Mouse (Mus musculus): ENCODE measurements around the gene Trim29. TPM values are rescaled to one million over a fixed set of nuclear protein-coding genes. Genes with fewer than 3 reads are reported as not detected.

Gene Trim29
- total RNA-seq, 2 experiments from 2014 or later = not detected

DNA sequence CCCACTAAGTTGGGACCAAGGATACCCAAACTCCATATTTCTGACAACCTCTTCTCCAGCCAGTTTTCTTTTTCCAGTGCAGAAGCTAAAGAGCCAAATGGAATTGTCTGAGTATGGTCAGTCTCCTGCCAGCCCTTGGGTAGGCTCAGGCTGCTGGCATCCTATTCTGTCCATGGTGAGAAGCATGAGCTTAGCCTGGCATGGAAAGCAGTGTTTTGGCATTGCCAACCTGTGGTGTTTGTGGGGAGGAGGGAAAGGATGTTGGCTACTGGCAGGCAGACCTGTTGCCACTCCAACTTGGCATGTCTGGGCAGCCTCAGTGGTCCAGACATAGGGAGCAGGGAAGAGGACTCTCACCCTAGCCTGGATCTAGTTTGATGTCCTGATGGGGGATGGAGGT is 46.4 kb downstream of the Trim29 start:
- ATAC-seq (replicated peaks; ENCODE audit: poor library complexity, severe bottlenecking) = no peak

DNA sequence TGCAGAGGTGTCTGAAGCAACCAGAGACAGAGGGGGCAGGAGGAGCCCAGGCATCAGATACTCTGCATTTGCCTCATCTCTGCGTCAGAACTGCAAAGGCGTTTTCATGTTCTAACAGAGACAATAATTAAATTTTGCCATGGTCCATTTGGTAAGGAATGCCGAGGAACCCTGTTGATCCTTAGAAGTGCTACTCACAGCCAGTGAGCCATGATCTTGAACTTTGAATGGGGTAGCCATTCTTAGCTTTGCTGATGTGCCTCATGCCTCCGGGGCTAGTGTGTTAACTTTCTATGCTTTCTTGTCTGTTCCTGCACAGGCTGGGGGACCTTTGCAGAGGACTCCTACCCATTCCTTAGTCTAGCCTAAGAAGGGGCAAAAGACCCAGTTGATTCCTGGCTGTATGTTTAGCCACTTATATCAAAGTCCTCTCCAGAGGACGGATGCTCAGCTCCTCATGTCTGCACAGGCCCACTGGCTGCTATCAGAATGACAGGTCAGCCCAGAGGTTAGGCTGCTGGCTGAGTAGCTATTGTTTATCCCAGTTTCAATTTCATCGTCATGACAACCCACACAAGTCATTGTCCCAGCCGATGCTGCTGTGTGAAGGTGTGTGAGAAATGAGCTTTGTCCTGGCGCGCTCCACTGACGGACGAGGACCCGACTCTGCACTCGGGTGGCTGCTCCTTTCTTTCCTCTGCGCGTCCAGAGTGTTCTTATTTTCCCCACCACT is 48.1 kb downstream of the Trim29 start:
- no peak for ATAC-seq (replicated peaks; ENCODE audit: poor library complexity, severe bottlenecking)

DNA sequence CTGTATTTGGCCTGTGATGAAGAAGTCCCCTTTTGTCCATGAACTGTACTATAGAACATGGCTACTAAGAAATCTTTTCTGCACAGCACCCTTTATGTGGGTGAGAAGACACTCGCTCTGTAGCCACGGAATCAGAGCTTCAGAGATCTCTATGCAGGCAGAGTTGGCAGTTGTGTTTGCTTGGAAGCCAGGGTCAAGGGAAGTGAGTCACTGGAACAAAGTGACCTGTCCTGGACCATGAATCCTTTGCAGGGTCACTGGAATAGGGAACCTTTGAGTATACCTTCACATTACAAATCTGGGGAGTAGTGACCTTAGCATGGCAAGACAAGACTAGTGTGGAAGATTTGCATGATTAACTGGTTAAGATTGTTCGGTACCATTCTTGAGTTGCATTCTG is 58.1 kb downstream of the Trim29 start:
- no peak for ATAC-seq (replicated peaks; ENCODE audit: poor library complexity, severe bottlenecking)

DNA sequence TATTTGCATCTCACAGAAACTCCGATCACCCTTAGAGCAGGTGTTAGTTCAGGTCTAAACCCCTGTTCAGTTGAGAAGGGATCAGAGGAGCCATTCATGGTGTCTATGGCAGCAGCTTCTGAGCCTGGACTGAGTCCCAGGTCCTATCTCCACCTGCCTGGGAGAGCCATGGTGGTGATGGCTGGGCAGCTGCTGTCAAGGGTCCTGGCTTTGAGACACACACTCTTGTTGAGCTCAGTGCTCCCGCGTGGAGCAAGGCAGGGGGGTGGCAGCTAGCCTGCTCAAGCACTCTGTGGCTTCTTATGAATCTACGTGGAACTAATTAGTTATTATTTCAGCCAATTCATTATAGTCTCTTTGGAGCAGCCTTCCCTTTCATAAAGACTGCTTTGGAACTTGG is 73.2 kb downstream of the Trim29 start:
- ATAC-seq (replicated peaks; ENCODE audit: poor library complexity, severe bottlenecking) = no peak

DNA sequence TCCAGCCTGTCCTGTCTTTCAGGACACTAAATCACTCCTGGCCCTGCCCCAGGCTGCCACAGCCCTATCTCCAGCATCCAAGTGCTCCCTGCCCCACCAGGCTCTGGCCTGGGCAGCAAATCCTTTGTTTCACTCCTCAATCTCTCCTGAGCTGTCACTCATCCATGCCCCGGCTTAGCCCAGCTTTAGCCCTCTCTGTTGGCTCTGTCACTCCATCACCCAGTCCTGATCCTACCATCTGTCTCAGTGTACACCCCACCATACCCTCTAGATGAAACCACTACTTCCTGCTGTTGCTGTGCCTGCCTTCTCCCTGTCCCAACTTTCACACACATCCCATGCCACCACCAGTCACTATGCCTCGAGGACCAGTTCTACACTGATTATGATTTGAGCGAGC is 73.8 kb downstream of the Trim29 start:
- no peak for ATAC-seq (replicated peaks; ENCODE audit: poor library complexity, severe bottlenecking)

Other genes starting within 250 kb of the Trim29 start
- gene Arhgef12, start 203.6 kb upstream of the Trim29 start, total RNA-seq (2014; fragmentation: Nextera tagmentation) = 0.06 and 0.28 TPM in 2 replicates
- 0.39 and 0.62 TPM in 2 replicates for gene Arhgef12, start 203.6 kb upstream of the Trim29 start, total RNA-seq (2017)
- not detected in 2 replicates for gene Tmem136, start 194.3 kb upstream of the Trim29 start, total RNA-seq (2014; fragmentation: Nextera tagmentation)
- not detected in 2 replicates for gene Tmem136, start 194.3 kb upstream of the Trim29 start, total RNA-seq (2017)
- not detected in 2 replicates for gene Pou2f3, start 100.5 kb upstream of the Trim29 start, total RNA-seq (2014; fragmentation: Nextera tagmentation)
- not detected in 2 replicates for gene Pou2f3, start 100.5 kb upstream of the Trim29 start, total RNA-seq (2017)
- gene Oaf, start 70.9 kb upstream of the Trim29 start, total RNA-seq (2014; fragmentation: Nextera tagmentation) = 11.1 and 14.2 TPM in 2 replicates
- 7.1 and 11.6 TPM in 2 replicates for gene Oaf, start 70.9 kb upstream of the Trim29 start, total RNA-seq (2017)